Mouse (Mus musculus): Measurements from ENCODE around the gene Ndufs2. TPM values are rescaled to one million over a fixed set of nuclear protein-coding genes. Genes with fewer than 3 reads are reported as not detected.
A peak's percentile ranks its signal among the peaks of the same experiment; 100 is the strongest.

The Ndufs2 gene
- polyA plus RNA-seq, 1 experiment from 2014 or later = 213 TPM

- H3K9ac ChIP-seq = no peak overlapping the region
- no peak for ATAC-seq (ENCODE audit: low FRiP score)
- no peak overlapping the region for H3K4me2 ChIP-seq
- peaks cover 71% of the 10 kb centered on the region for H3K36me3 ChIP-seq (replicated peaks)
- H3K4me1 ChIP-seq = peaks cover 20% of the 10 kb centered on the region
- no peaks in the 10 kb centered on the region for H3K9me3 ChIP-seq
- WGBS = 81% methylated on average over 11 of the region's 11 CpGs
- no peak overlapping the region for H3K4me3 ChIP-seq (replicated peaks)
- H3K27me3 ChIP-seq = no peaks in the 10 kb centered on the region
- H3K27ac ChIP-seq = no peak overlapping the region
Measured at GRCm38 (mm10) chr1:171275144-171275734, 24.1 kb upstream of the Ndufs2 start.

- WGBS = 93% methylated on average over 12 of the region's 12 CpGs
- H3K9me3 ChIP-seq = no peaks in the 10 kb centered on the region
- H3K4me2 ChIP-seq = no peak overlapping the region
- peaks cover 17% of the 10 kb centered on the region for H3K4me1 ChIP-seq
- H3K9ac ChIP-seq = no peak overlapping the region
- ATAC-seq (ENCODE audit: low FRiP score) = no peak
- no peak overlapping the region for H3K4me3 ChIP-seq (replicated peaks)
- H3K36me3 ChIP-seq (replicated peaks) = peaks cover 68% of the 10 kb centered on the region
- no peak overlapping the region for H3K27ac ChIP-seq
- no peaks in the 10 kb centered on the region for H3K27me3 ChIP-seq
Measured at GRCm38 (mm10) chr1:171274171-171274570, 23.0 kb upstream of the Ndufs2 start.

GRCm38 (mm10) chr1:171272086-171272485 lies 20.9 kb upstream of the Ndufs2 start:
- H3K4me1 ChIP-seq = peaks cover 17% of the 10 kb centered on the region
- no peak overlapping the region for H3K4me3 ChIP-seq (replicated peaks)
- 0 out of 2 replicates have a peak overlapping the region, but pooled peaks have one; percentile 98 for H3K4me2 ChIP-seq
- no peaks in the 10 kb centered on the region for H3K9me3 ChIP-seq
- H3K27me3 ChIP-seq = no peaks in the 10 kb centered on the region
- H3K27ac ChIP-seq = no peak overlapping the region
- peaks cover 52% of the 10 kb centered on the region for H3K36me3 ChIP-seq (replicated peaks)
- no peak for ATAC-seq (ENCODE audit: low FRiP score)
- 95% methylated on average over 3 of the region's 3 CpGs for WGBS
- no peak overlapping the region for H3K9ac ChIP-seq

- no peak for ATAC-seq (ENCODE audit: low FRiP score)
- H3K4me2 ChIP-seq = peak overlapping the region; percentile 98; the same call in 1 of the 2 replicates
- H3K27ac ChIP-seq = no peak overlapping the region
- peaks cover 47% of the 10 kb centered on the region for H3K36me3 ChIP-seq (replicated peaks)
- WGBS = 81% methylated on average over 10 of the region's 10 CpGs
- no peak overlapping the region for H3K4me3 ChIP-seq (replicated peaks)
- no peaks in the 10 kb centered on the region for H3K9me3 ChIP-seq
- H3K4me1 ChIP-seq = peaks cover 17% of the 10 kb centered on the region
- no peaks in the 10 kb centered on the region for H3K27me3 ChIP-seq
- no peak overlapping the region for H3K9ac ChIP-seq
Measured at GRCm38 (mm10) chr1:171271622-171272021, 20.4 kb upstream of the Ndufs2 start.

GRCm38 (mm10) chr1:171271196-171271595 lies 20.0 kb upstream of the Ndufs2 start:
- peak overlapping the region; percentile 84 for H3K9ac ChIP-seq
- no peaks in the 10 kb centered on the region for H3K27me3 ChIP-seq

GRCm38 (mm10) chr1:171270573-171270900 lies 19.3 kb upstream of the Ndufs2 start:
- peak overlapping the region; percentile 98 for H3K4me2 ChIP-seq
- no peaks in the 10 kb centered on the region for H3K9me3 ChIP-seq
- under 1% methylated on average over 19 of the region's 19 CpGs for WGBS
- H3K9ac ChIP-seq = peak overlapping the region; percentile 84
- peak overlapping the region; percentile 77 for H3K4me3 ChIP-seq (replicated peaks)
- H3K36me3 ChIP-seq (replicated peaks) = peaks cover 37% of the 10 kb centered on the region
- H3K27me3 ChIP-seq = 0 out of 2 replicates have a peak, but pooled peaks cover 3% of the 10 kb centered on the region
- peak; percentile 69 for ATAC-seq (ENCODE audit: low FRiP score)
- H3K27ac ChIP-seq = 0 out of 2 replicates have a peak overlapping the region, but pooled peaks have one; percentile 51
- peaks cover 17% of the 10 kb centered on the region for H3K4me1 ChIP-seq

More at GRCm38 (mm10) chr1:171271196-171271595, 20.0 kb upstream of the Ndufs2 start:
- ATAC-seq (ENCODE audit: low FRiP score) = no peak
- no peak overlapping the region for H3K27ac ChIP-seq
- peak overlapping the region; percentile 98 for H3K4me2 ChIP-seq
- H3K9me3 ChIP-seq = no peaks in the 10 kb centered on the region
- 59% methylated on average over 9 of the region's 9 CpGs for WGBS
- H3K36me3 ChIP-seq (replicated peaks) = peaks cover 43% of the 10 kb centered on the region
- H3K4me1 ChIP-seq = peaks cover 17% of the 10 kb centered on the region
- H3K4me3 ChIP-seq (replicated peaks) = peak overlapping the region; percentile 77

GRCm38 (mm10) chr1:171269848-171270572 lies 18.8 kb upstream of the Ndufs2 start, which contains the start of gene B4galt3:
TSS of gene B4galt3 (plus strand) at chr1:171270328.
- peak; percentile 97 for ATAC-seq (ENCODE audit: low FRiP score)
- H3K9me3 ChIP-seq = no peaks in the 10 kb centered on the region
- H3K4me1 ChIP-seq = peaks cover 17% of the 10 kb centered on the region
- H3K9ac ChIP-seq = peak within 1 kb of the TSS; percentile 84
- H3K4me3 ChIP-seq (replicated peaks) = peak within 1 kb of the TSS; percentile 77
- H3K4me2 ChIP-seq = peak within 1 kb of the TSS; percentile 98
- H3K27ac ChIP-seq = peak within 1 kb of the TSS; percentile 51
- 3% methylated on average over 36 of the region's 36 CpGs for WGBS
- 0 out of 2 replicates have a peak, but pooled peaks cover 3% of the 10 kb centered on the region for H3K27me3 ChIP-seq
- peaks cover 31% of the 10 kb centered on the region for H3K36me3 ChIP-seq (replicated peaks)

GRCm38 (mm10) chr1:171268341-171268740 lies 17.2 kb upstream of the Ndufs2 start:
- no peak overlapping the region for H3K27ac ChIP-seq
- H3K27me3 ChIP-seq = 0 out of 2 replicates have a peak, but pooled peaks cover 3% of the 10 kb centered on the region
- H3K9me3 ChIP-seq = no peaks in the 10 kb centered on the region
- peaks cover 15% of the 10 kb centered on the region for H3K36me3 ChIP-seq (replicated peaks)
- WGBS = 57% methylated on average over 1 of the region's 1 CpGs
- ATAC-seq (ENCODE audit: low FRiP score) = no peak
- H3K4me2 ChIP-seq = no peak overlapping the region
- H3K4me3 ChIP-seq (replicated peaks) = no peak overlapping the region
- peaks cover 22% of the 10 kb centered on the region for H3K4me1 ChIP-seq
- no peak overlapping the region for H3K9ac ChIP-seq

- H3K4me2 ChIP-seq = no peak overlapping the region
- peaks cover 29% of the 10 kb centered on the region for H3K4me1 ChIP-seq
- H3K36me3 ChIP-seq (replicated peaks) = no peaks in the 10 kb centered on the region
- no peak overlapping the region for H3K4me3 ChIP-seq (replicated peaks)
- H3K9me3 ChIP-seq = no peaks in the 10 kb centered on the region
- no peak for ATAC-seq (ENCODE audit: low FRiP score)
- 75% methylated on average over 4 of the region's 4 CpGs for WGBS
- no peak overlapping the region for H3K9ac ChIP-seq
- no peak overlapping the region for H3K27ac ChIP-seq
- H3K27me3 ChIP-seq = 0 out of 2 replicates have a peak, but pooled peaks cover 3% of the 10 kb centered on the region
Measured at GRCm38 (mm10) chr1:171265971-171266744, 15.0 kb upstream of the Ndufs2 start.

- Histone ChIP-seq H3K36me3 (replicated peaks) (no peaks in the 10 kb centered on the region), H3K4me1 (peaks cover 18% of the 10 kb centered on the region), H3K9ac (no peak overlapping the region), H3K27me3 (peaks cover 8% of the 10 kb centered on the region; the same call in 1 of the 2 replicates), H3K9me3 (no peaks in the 10 kb centered on the region), H3K27ac (peak overlapping the region; percentile 75), H3K4me2 (peak overlapping the region; percentile 48; the same call in 1 of the 2 replicates), H3K4me3 (replicated peaks) (no peak overlapping the region)
- ATAC-seq (ENCODE audit: low FRiP score) = peak; percentile 4; the same call in 1 of the 2 replicates
- WGBS = 79% methylated on average over 3 of the region's 3 CpGs
Measured at GRCm38 (mm10) chr1:171263666-171264461, 12.7 kb upstream of the Ndufs2 start.

GRCm38 (mm10) chr1:171263185-171263611 lies 12.0 kb upstream of the Ndufs2 start:
- peaks cover 18% of the 10 kb centered on the region for H3K4me1 ChIP-seq
- H3K4me2 ChIP-seq = peak overlapping the region; percentile 48
- ATAC-seq (ENCODE audit: low FRiP score) = peak; percentile 89
- no peaks in the 10 kb centered on the region for H3K9me3 ChIP-seq
- H3K27ac ChIP-seq = peak overlapping the region; percentile 78; the same call in 1 of the 2 replicates
- H3K27me3 ChIP-seq = peaks cover 8% of the 10 kb centered on the region; the same call in 1 of the 2 replicates
- no peaks in the 10 kb centered on the region for H3K36me3 ChIP-seq (replicated peaks)
- H3K4me3 ChIP-seq (replicated peaks) = peak overlapping the region; percentile 28
- WGBS = 0% methylated on average over 2 of the region's 2 CpGs
- peak overlapping the region; percentile 29; the same call in 1 of the 2 replicates for H3K9ac ChIP-seq

Data from forebrain, embryonic 12.5 days (tissue).